Mouse (Mus musculus): ENCODE measurements around the gene Trim47. TPM values are rescaled to one million over a fixed set of nuclear protein-coding genes. Genes with fewer than 3 reads are reported as not detected.
"Not testable (repeated sequence)": the region's sequence is repeated elsewhere in the genome, so short reads cannot be mapped to it uniquely, and the experiment has no call there.

The Trim47 gene
- polyA plus RNA-seq, 1 experiment from 2014 or later = 25.1 TPM

- peaks cover 32% of the 10 kb centered on the region for H3K36me3 ChIP-seq
These were observed 7.2 kb upstream of the Trim47 start for GRCm38 (mm10) chr11:116134171-116134570.

GRCm38 (mm10) chr11:116133497-116133896, 6.5 kb upstream of the Trim47 start:
- no peak overlapping the region for H3K9ac ChIP-seq
- H3K4me1 ChIP-seq = peaks cover 53% of the 10 kb centered on the region
- no peaks in the 10 kb centered on the region for H3K9me3 ChIP-seq (replicated peaks)
- no peak overlapping the region for H3K4me2 ChIP-seq (replicated peaks)
- H3K27me3 ChIP-seq = no peaks in the 10 kb centered on the region
- H3K4me3 ChIP-seq (replicated peaks) = no peak overlapping the region
- ATAC-seq (ENCODE audit: insufficient number of reproducible peaks, low FRiP score, low TSS enrichment, low read depth) = no peak
- 43% methylated on average over 5 of the region's 5 CpGs for WGBS
- H3K36me3 ChIP-seq = peaks cover 32% of the 10 kb centered on the region
- 0 out of 2 replicates have a peak overlapping the region, but pooled peaks have one; percentile 39 for H3K27ac ChIP-seq (replicated peaks)

More at GRCm38 (mm10) chr11:116134171-116134570, 7.2 kb upstream of the Trim47 start:
- Histone ChIP-seq H3K27me3 (no peaks in the 10 kb centered on the region), H3K4me2 (replicated peaks) (no peak overlapping the region), H3K4me1 (peaks cover 55% of the 10 kb centered on the region), H3K4me3 (replicated peaks) (no peak overlapping the region), H3K9me3 (replicated peaks) (no peaks in the 10 kb centered on the region), H3K9ac (no peak overlapping the region), H3K27ac (replicated peaks) (no peak overlapping the region)
- ATAC-seq (ENCODE audit: insufficient number of reproducible peaks, low FRiP score, low TSS enrichment, low read depth) = no peak
- 86% methylated on average over 10 of the region's 10 CpGs for WGBS

- H3K9me3 ChIP-seq (replicated peaks) = no peaks in the 10 kb centered on the region
- H3K4me2 ChIP-seq (replicated peaks) = no peak overlapping the region
- no peak for ATAC-seq (ENCODE audit: insufficient number of reproducible peaks, low FRiP score, low TSS enrichment, low read depth)
- H3K9ac ChIP-seq = 0 out of 2 replicates have a peak overlapping the region, but pooled peaks have one; percentile 18
- peaks cover 32% of the 10 kb centered on the region for H3K36me3 ChIP-seq
- WGBS = 72% methylated on average over 16 of the region's 16 CpGs
- no peaks in the 10 kb centered on the region for H3K27me3 ChIP-seq
- no peak overlapping the region for H3K4me3 ChIP-seq (replicated peaks)
- H3K4me1 ChIP-seq = peaks cover 52% of the 10 kb centered on the region
- H3K27ac ChIP-seq (replicated peaks) = peak overlapping the region; percentile 44
These were observed 5.6 kb upstream of the Trim47 start for GRCm38 (mm10) chr11:116132366-116133333.

- H3K27me3 ChIP-seq = no peaks in the 10 kb centered on the region
- no peak overlapping the region for H3K9ac ChIP-seq
- peak overlapping the region; percentile 78 for H3K4me2 ChIP-seq (replicated peaks)
- H3K4me3 ChIP-seq (replicated peaks) = peak overlapping the region; percentile 63
- H3K27ac ChIP-seq (replicated peaks) = peak overlapping the region; percentile 94
- peaks cover 56% of the 10 kb centered on the region for H3K4me1 ChIP-seq
- ATAC-seq (ENCODE audit: insufficient number of reproducible peaks, low FRiP score, low TSS enrichment, low read depth) = no peak
- WGBS = 82% methylated on average over 15 of the region's 15 CpGs
- peaks cover 32% of the 10 kb centered on the region for H3K36me3 ChIP-seq
- no peaks in the 10 kb centered on the region for H3K9me3 ChIP-seq (replicated peaks)
These were observed 4.5 kb upstream of the Trim47 start for GRCm38 (mm10) chr11:116131349-116132170.

- Histone ChIP-seq H3K4me3 (replicated peaks) (peak within 1 kb of the TSS; percentile 63), H3K36me3 (peaks cover 35% of the 10 kb centered on the region), H3K27ac (replicated peaks) (peak within 1 kb of the TSS; percentile 94), H3K9me3 (replicated peaks) (no peaks in the 10 kb centered on the region), H3K9ac (peak within 1 kb of the TSS; percentile 52), H3K4me1 (peaks cover 57% of the 10 kb centered on the region), H3K27me3 (no peaks in the 10 kb centered on the region), H3K4me2 (replicated peaks) (peak within 1 kb of the TSS; percentile 78)
- WGBS = under 1% methylated on average over 69 of the region's 69 CpGs
- ATAC-seq (ENCODE audit: insufficient number of reproducible peaks, low FRiP score, low TSS enrichment, low read depth) = peak; percentile 85
These were observed 3.6 kb upstream of the Trim47 start, which contains the start of gene Trim65 for GRCm38 (mm10) chr11:116130488-116131205. Trim65 (minus strand) TSS chr11:116131128.

- H3K27me3 ChIP-seq = no peaks in the 10 kb centered on the region
- peak overlapping the region; percentile 63 for H3K4me3 ChIP-seq (replicated peaks)
- peak overlapping the region; percentile 52 for H3K9ac ChIP-seq
- 44% methylated on average over 8 of the region's 8 CpGs for WGBS
- no peaks in the 10 kb centered on the region for H3K9me3 ChIP-seq (replicated peaks)
- peak overlapping the region; percentile 78 for H3K4me2 ChIP-seq (replicated peaks)
- ATAC-seq (ENCODE audit: insufficient number of reproducible peaks, low FRiP score, low TSS enrichment, low read depth) = no peak
- peaks cover 38% of the 10 kb centered on the region for H3K36me3 ChIP-seq
- H3K27ac ChIP-seq (replicated peaks) = peak overlapping the region; percentile 94
- H3K4me1 ChIP-seq = peaks cover 57% of the 10 kb centered on the region
These were observed 3.0 kb upstream of the Trim47 start for GRCm38 (mm10) chr11:116129993-116130487.

GRCm38 (mm10) chr11:116129091-116129790, 2.2 kb upstream of the Trim47 start:
- peaks cover 57% of the 10 kb centered on the region for H3K4me1 ChIP-seq
- WGBS = 75% methylated on average over 9 of the region's 9 CpGs
- peak overlapping the region; percentile 78 for H3K4me2 ChIP-seq (replicated peaks)
- H3K27ac ChIP-seq (replicated peaks) = no peak overlapping the region
- peaks cover 30% of the 10 kb centered on the region for H3K36me3 ChIP-seq
- H3K27me3 ChIP-seq = no peaks in the 10 kb centered on the region
- ATAC-seq (ENCODE audit: insufficient number of reproducible peaks, low FRiP score, low TSS enrichment, low read depth) = no peak
- H3K9ac ChIP-seq = no peak overlapping the region
- no peak overlapping the region; the same call in 1 of the 2 replicates for H3K4me3 ChIP-seq (replicated peaks)
- no peaks in the 10 kb centered on the region for H3K9me3 ChIP-seq (replicated peaks)

- Histone ChIP-seq H3K4me1 (peaks cover 50% of the 10 kb centered on the region), H3K9ac (no peak overlapping the region), H3K4me2 (replicated peaks) (no peak overlapping the region), H3K36me3 (peaks cover 25% of the 10 kb centered on the region), H3K27ac (replicated peaks) (peak overlapping the region; percentile 39; the same call in 1 of the 2 replicates), H3K27me3 (no peaks in the 10 kb centered on the region), H3K4me3 (replicated peaks) (no peak overlapping the region), H3K9me3 (replicated peaks) (no peaks in the 10 kb centered on the region)
- no peak for ATAC-seq (ENCODE audit: insufficient number of reproducible peaks, low FRiP score, low TSS enrichment, low read depth)
- WGBS = 73% methylated on average over 9 of the region's 9 CpGs
These were observed 976 bp upstream of the Trim47 start for GRCm38 (mm10) chr11:116127986-116128385.

- Histone ChIP-seq H3K36me3 (peaks cover 28% of the 10 kb centered on the region), H3K9ac (no peak overlapping the region), H3K4me2 (replicated peaks) (no peak overlapping the region), H3K27ac (replicated peaks) (no peak overlapping the region), H3K27me3 (no peaks in the 10 kb centered on the region), H3K9me3 (replicated peaks) (no peaks in the 10 kb centered on the region), H3K4me1 (peaks cover 35% of the 10 kb centered on the region), H3K4me3 (replicated peaks) (no peak overlapping the region)
- 95% methylated on average over 15 of the region's 15 CpGs for WGBS
- ATAC-seq (ENCODE audit: insufficient number of reproducible peaks, low FRiP score, low TSS enrichment, low read depth) = no peak
These were observed 749 bp downstream of the Trim47 start for GRCm38 (mm10) chr11:116126261-116126660.

- WGBS = 88% methylated on average over 8 of the region's 8 CpGs
- H3K36me3 ChIP-seq = peaks cover 28% of the 10 kb centered on the region
- H3K9me3 ChIP-seq (replicated peaks); H3K9ac ChIP-seq; H3K4me3 ChIP-seq (replicated peaks); H3K27ac ChIP-seq (replicated peaks); H3K27me3 ChIP-seq; H3K4me2 ChIP-seq (replicated peaks); H3K4me1 ChIP-seq; ATAC-seq (ENCODE audit: insufficient number of reproducible peaks, low FRiP score, low TSS enrichment, low read depth): not testable (repeated sequence)
These were observed 5.2 kb downstream of the Trim47 start for GRCm38 (mm10) chr11:116121731-116122245.

All from embryonic facial prominence, embryonic 15.5 days (tissue).